Mouse (Mus musculus): ENCODE results near the gene Hspb7.

GRCm38 (mm10) chr4:141423691-141424431 is 3.3 kb downstream of the Hspb7 start:
- TF ChIP-seq CTCF (IDR thresholded peaks at IDR 0.05; ENCODE audit: low read depth, low read length) (no peak), POLR2A (IDR thresholded peaks at IDR 0.05; ENCODE audit: borderline replicate concordance, low read depth, low read length) (no peak)

Measured in bone marrow macrophage, adult 2 months (primary cell).